Mouse (Mus musculus): ENCODE results near the gene Man1c1. TPM values are rescaled to one million over a fixed set of nuclear protein-coding genes. Genes with fewer than 3 reads are reported as not detected.

Man1c1 gene
- total and polyA plus RNA-seq, 2 experiments from 2014 or later: 2.4 to 9.9 TPM

DNA sequence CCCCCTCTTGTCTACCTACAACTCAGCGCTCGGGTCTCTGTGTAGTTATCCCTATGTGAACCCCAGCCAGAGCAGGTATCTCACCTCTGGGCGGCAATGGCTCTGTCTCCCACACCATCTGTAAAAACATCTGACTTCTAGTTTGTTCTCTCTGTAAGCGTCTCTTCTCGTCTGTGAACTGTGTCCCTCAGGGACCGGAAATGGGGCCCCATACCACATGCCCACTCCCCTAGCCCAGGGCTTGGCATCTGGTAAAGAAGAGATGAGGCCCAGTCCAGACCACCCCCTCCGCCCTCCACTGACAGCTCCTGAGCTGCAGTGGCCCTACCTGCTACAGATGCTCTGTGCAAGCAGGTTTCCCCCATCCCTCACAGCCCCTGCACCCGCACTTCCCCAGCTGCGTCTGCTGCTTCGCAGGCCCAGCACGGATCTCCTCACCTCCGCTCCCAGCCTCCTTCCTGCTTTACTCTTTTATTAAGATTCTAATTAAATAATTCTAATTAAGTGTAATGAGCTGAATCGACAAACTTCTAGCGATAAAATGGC lies 33.3 kb upstream of the Man1c1 start:
- H3K4me2 ChIP-seq (ENCODE audit: low read depth): no peak overlapping the region
- no peak for TF ChIP-seq CTCF (IDR thresholded peaks at IDR 0.05; ENCODE audit: low read depth)
- no peak for DNase-seq
- no peaks in the 10 kb centered on the region for H3K9me3 ChIP-seq (ENCODE audit: low read length)
- H3K36me3 ChIP-seq (ENCODE audit: insufficient read depth): no peaks in the 10 kb centered on the region
- H3K4me1 ChIP-seq (ENCODE audit: insufficient read depth): no peaks in the 10 kb centered on the region
- 45% methylated on average over 14 of the region's 14 CpGs for WGBS
- peak; percentile 16; the same call in 1 of the 2 replicates for ATAC-seq
- no peak overlapping the region for H3K9ac ChIP-seq
- no peaks in the 10 kb centered on the region; the same call in 1 of the 2 replicates for H3K27me3 ChIP-seq (ENCODE audit: insufficient read depth, low read length)
- H3K4me3 ChIP-seq (ENCODE audit: low read depth, low read length): no peak overlapping the region
- H3K27ac ChIP-seq (ENCODE audit: low read depth, low read length): no peak overlapping the region

DNA sequence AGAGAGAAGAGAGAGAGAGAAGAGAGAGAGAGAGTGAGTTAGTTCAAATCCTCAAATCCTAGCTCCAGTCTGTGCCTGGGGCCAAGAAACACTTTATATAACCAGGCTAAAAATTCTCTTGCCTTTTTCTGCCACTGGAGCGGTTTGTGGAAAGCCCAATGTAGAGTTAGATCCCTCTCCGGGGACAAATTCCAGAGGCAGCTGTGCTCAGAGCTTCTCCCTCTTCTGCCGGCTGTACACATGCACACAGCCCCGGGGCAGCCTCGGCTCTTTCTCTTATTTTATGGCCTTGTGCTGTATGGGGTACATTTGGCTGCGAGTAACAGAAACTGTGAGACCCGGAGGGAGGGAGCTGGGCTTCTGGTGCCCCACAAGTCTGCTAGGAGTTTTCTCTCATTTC lies 32.1 kb upstream of the Man1c1 start:
- Histone ChIP-seq H3K27me3 (ENCODE audit: insufficient read depth, low read length) (no peaks in the 10 kb centered on the region; the same call in 1 of the 2 replicates), H3K4me3 (ENCODE audit: low read depth, low read length) (no peak overlapping the region), H3K9me3 (ENCODE audit: low read length) (no peaks in the 10 kb centered on the region), H3K4me2 (ENCODE audit: low read depth) (no peak overlapping the region), H3K4me1 (ENCODE audit: insufficient read depth) (no peaks in the 10 kb centered on the region), H3K9ac (no peak overlapping the region), H3K36me3 (ENCODE audit: insufficient read depth) (no peaks in the 10 kb centered on the region), H3K27ac (ENCODE audit: low read depth, low read length) (no peak overlapping the region)
- 74% methylated on average over 7 of the region's 7 CpGs for WGBS
- ATAC-seq (no peak), DNase-seq (no peak)
- TF ChIP-seq CTCF (IDR thresholded peaks at IDR 0.05; ENCODE audit: low read depth): no peak

DNA sequence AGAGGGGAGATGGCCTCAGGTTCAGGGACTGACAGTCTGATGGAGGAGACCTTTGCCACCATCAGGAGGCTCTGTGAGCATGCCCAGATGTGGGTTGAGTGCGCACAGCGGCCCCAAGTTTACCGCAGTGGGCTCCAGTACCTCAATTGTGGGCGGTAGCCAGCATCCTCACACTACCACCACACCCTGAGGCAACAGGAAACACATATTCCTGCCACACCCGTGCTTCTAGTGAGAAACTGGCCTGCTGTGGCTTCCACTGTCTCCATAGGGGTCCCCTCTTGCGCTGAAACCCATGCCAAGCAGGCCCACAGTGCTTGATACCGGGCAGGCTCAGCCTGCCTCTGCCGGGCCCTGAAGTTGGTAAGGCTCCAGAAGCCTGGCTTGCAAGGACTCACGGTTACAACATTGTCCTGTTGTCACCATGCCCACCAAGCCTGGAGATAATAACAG lies 30.6 kb upstream of the Man1c1 start:
- TF ChIP-seq CTCF (IDR thresholded peaks at IDR 0.05; ENCODE audit: low read depth): no peak
- Histone ChIP-seq H3K36me3 (ENCODE audit: insufficient read depth) (no peaks in the 10 kb centered on the region), H3K27ac (ENCODE audit: low read depth, low read length) (no peak overlapping the region), H3K4me2 (ENCODE audit: low read depth) (no peak overlapping the region), H3K4me1 (ENCODE audit: insufficient read depth) (no peaks in the 10 kb centered on the region), H3K9me3 (ENCODE audit: low read length) (no peaks in the 10 kb centered on the region), H3K27me3 (ENCODE audit: insufficient read depth, low read length) (no peaks in the 10 kb centered on the region; the same call in 1 of the 2 replicates), H3K4me3 (ENCODE audit: low read depth, low read length) (no peak overlapping the region), H3K9ac (no peak overlapping the region)
- WGBS: 53% methylated on average over 9 of the region's 9 CpGs
- ATAC-seq (no peak), DNase-seq (no peak)

DNA sequence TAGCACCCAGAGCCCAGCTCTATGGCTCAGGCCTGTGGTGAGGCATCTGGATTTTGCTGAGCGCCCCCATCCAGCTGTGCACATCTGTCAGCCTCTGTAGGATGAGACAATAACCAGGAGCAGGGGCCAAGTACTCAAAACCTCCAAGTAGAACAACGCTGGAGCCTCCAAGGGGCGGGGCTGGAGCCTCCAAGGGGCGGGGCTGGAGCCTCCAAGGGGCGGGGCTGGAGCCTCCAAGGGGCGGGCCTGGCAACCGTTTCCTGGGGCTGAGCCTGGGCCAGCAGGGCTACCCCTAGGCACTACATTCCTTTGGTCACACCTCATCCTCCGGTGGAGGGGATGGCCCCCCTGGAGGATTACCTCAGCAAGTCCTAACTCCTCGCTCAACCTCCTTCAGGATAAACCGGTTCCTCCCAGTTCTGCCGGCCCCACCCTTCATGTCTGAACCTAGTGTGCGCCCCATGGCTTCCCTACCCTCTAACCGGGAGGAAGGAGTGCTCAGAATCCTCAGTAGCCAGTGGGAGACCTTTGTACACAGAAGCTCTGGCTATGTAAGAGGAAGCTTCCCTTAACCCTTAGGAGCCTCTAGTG lies 30.0 kb upstream of the Man1c1 start:
- Histone ChIP-seq H3K9me3 (ENCODE audit: low read length) (no peaks in the 10 kb centered on the region), H3K27me3 (ENCODE audit: insufficient read depth, low read length) (no peaks in the 10 kb centered on the region; the same call in 1 of the 2 replicates), H3K27ac (ENCODE audit: low read depth, low read length) (no peak overlapping the region), H3K36me3 (ENCODE audit: insufficient read depth) (no peaks in the 10 kb centered on the region), H3K4me1 (ENCODE audit: insufficient read depth) (no peaks in the 10 kb centered on the region), H3K9ac (no peak overlapping the region), H3K4me2 (ENCODE audit: low read depth) (no peak overlapping the region), H3K4me3 (ENCODE audit: low read depth, low read length) (no peak overlapping the region)
- DNase-seq (no peak), ATAC-seq (no peak)
- whole genome bisulfite sequencing: 12% methylated on average over 13 of the region's 13 CpGs
- no peak for TF ChIP-seq CTCF (IDR thresholded peaks at IDR 0.05; ENCODE audit: low read depth)

DNA sequence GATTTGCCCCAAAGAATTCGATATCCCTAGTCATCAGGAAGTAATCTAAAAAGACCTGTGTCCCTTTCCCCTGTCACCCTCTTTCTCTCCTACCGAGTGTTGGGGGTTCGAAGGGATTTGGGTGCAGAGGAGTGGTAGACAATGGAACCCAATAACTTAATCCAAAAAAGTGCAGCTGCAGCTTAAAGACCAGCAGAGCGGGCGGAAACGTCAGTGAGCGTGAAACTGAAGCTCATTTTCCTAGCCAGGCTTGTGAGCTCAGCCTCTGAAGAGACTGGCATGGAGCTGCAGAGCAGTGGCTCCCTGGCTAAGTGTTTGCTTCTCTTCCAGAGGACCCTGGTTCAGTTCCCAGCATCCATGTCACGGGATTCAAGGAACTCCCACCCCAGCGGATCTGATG lies 29.3 kb upstream of the Man1c1 start:
- Histone ChIP-seq H3K4me2 (ENCODE audit: low read depth) (no peak overlapping the region), H3K27me3 (ENCODE audit: insufficient read depth, low read length) (no peaks in the 10 kb centered on the region; the same call in 1 of the 2 replicates), H3K4me1 (ENCODE audit: insufficient read depth) (no peaks in the 10 kb centered on the region), H3K9ac (no peak overlapping the region), H3K9me3 (ENCODE audit: low read length) (no peaks in the 10 kb centered on the region), H3K36me3 (ENCODE audit: insufficient read depth) (no peaks in the 10 kb centered on the region), H3K4me3 (ENCODE audit: low read depth, low read length) (no peak overlapping the region), H3K27ac (ENCODE audit: low read depth, low read length) (no peak overlapping the region)
- no peak for TF ChIP-seq CTCF (IDR thresholded peaks at IDR 0.05; ENCODE audit: low read depth)
- DNase-seq (no peak), ATAC-seq (no peak)
- 44% methylated on average over 9 of the region's 9 CpGs for WGBS

DNA sequence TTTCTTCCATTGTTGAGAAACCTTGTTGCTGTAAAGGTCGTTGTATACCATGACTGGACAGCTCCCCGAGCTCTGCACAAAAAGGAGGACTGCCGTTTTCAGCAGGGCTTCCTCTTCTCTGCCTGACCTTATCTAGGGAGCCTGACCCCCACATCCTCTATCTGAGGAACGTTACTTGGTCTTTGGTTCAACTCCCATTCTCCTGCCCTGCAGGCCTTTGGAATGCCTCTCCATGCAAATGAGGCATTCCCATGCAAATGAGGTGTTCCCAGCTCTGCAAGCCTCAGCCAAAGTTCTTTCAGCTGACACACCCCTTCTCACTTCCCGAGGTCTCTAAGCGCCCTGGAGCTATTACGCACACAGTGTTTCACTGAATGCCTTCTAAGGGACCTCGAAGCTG lies 26.0 kb upstream of the Man1c1 start:
- DNase-seq (no peak), ATAC-seq (peak; percentile 27; the same call in 1 of the 2 replicates)

DNA sequence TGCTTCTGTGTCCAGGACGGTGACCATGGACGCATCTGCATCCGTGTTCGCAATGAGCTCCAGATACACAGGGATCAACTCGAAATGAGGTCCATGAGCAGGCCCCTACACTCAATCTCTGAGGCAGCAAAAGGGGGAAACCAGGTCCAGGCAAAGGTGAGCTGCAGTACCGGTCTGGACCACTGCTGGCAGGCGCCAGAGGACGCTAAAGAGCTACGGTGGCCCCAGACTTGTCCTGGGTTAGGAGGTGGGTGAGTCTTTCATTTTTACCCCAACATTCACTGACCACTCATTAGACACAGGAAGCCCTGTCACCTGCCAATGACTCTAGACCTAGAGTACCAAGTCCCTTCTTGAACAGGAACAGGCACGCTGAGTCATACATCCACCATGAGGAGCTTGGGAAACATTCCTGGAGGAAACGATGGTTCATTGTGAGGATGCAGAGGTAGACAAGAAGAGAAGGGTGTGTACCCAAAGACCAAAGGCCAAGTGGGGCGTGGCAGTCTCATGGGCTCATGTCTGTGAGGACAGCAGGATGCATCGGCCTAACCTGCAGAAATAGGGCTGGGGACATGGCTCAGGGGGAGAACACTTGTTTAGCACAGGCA lies 21.8 kb upstream of the Man1c1 start:
- 67% methylated on average over 13 of the region's 13 CpGs for WGBS
- TF ChIP-seq CTCF (IDR thresholded peaks at IDR 0.05; ENCODE audit: low read depth): peak; percentile 48
- Histone ChIP-seq H3K27me3 (ENCODE audit: insufficient read depth, low read length) (no peaks in the 10 kb centered on the region), H3K27ac (ENCODE audit: low read depth, low read length) (no peak overlapping the region), H3K36me3 (ENCODE audit: insufficient read depth) (no peaks in the 10 kb centered on the region), H3K9me3 (ENCODE audit: low read length) (no peaks in the 10 kb centered on the region), H3K4me2 (ENCODE audit: low read depth) (no peak overlapping the region), H3K9ac (no peak overlapping the region), H3K4me1 (ENCODE audit: insufficient read depth) (no peaks in the 10 kb centered on the region), H3K4me3 (ENCODE audit: low read depth, low read length) (no peak overlapping the region)
- no peak for ATAC-seq
- DNase-seq: no peak

More for the DNA sequence above, 26.0 kb upstream of the Man1c1 start:
- Histone ChIP-seq H3K4me1 (ENCODE audit: insufficient read depth) (no peaks in the 10 kb centered on the region), H3K4me2 (ENCODE audit: low read depth) (no peak overlapping the region), H3K36me3 (ENCODE audit: insufficient read depth) (no peaks in the 10 kb centered on the region), H3K27ac (ENCODE audit: low read depth, low read length) (no peak overlapping the region), H3K9me3 (ENCODE audit: low read length) (no peaks in the 10 kb centered on the region), H3K27me3 (ENCODE audit: insufficient read depth, low read length) (no peaks in the 10 kb centered on the region), H3K9ac (no peak overlapping the region), H3K4me3 (ENCODE audit: low read depth, low read length) (no peak overlapping the region)
- no peak for TF ChIP-seq CTCF (IDR thresholded peaks at IDR 0.05; ENCODE audit: low read depth)
- 6% methylated on average over 8 of the region's 8 CpGs for WGBS

Data from forebrain, postnatal 0 days (tissue).